Mouse (Mus musculus) liver, adult 2 months (tissue): ENCODE results near the gene Arpc1a.

Source experiments
- CTCF ChIP-seq: fragments of 200-500 bp; IDR thresholded peaks from 2 replicates; pipeline ENCODE4 v1.5.1; 2011; ENCODE audit warnings: low read depth, low read length, control low read depth
- POLR2A ChIP-seq: fragments of 200-500 bp; IDR thresholded peaks from 2 replicates; pipeline ENCODE4 v1.6.1; 2011; ENCODE audit warnings: low read length, control low read depth; ENCODE audit not compliant: insufficient read depth; ENCODE audit errors: extremely low read depth

GRCm38 (mm10) chr5:145139571-145140519 is 56.2 kb downstream of the Arpc1a start, which contains the start of the genes Pdap1 and Bud31:
- TF ChIP-seq POLR2A (peak; percentile 61; the same call in 1 of the 2 replicates), CTCF (no peak)
